Mouse (Mus musculus) lung, embryonic 15.5 days (tissue): ENCODE measurements at regions not wholly inside any gene's neighbourhood (a gene's known extent, or its start where the extent isn't known, plus 50 kb on each side); places are given as distances from the start of the nearest gene placed in this dataset.

Source experiments
- ATAC-seq: fragments of 200-750 bp; cut with Nextera tagmentation; 2 replicates; pipeline ENCODE4 v1.8.0; 2017; ENCODE audit warnings: moderate number of reproducible peaks, borderline replicate concordance; ENCODE audit not compliant: low FRiP score, low TSS enrichment; ENCODE audit errors: extremely low read depth
- H3K27ac ChIP-seq: fragments of 300-500 bp; sonication (generic); 2 replicates; pipeline ENCODE4 v1.5.1; 2015; ENCODE audit warnings: moderate library complexity, mild to moderate bottlenecking, inconsistent platforms
- H3K27me3 ChIP-seq: fragments of 300-500 bp; sonication (generic); 2 replicates; pipeline ENCODE4 v1.6.1; 2015; ENCODE audit warnings: inconsistent platforms
- H3K36me3 ChIP-seq: fragments of 300-500 bp; sonication (generic); 2 replicates; pipeline ENCODE4 v1.6.1; 2015; ENCODE audit warnings: inconsistent platforms
- H3K4me1 ChIP-seq: fragments of 300-500 bp; sonication (generic); 2 replicates; pipeline ENCODE4 v1.6.1; 2015; ENCODE audit warnings: inconsistent platforms
- H3K4me2 ChIP-seq: fragments of 300-500 bp; sonication (generic); 2 replicates; pipeline ENCODE4 v1.6.1; 2015; ENCODE audit warnings: inconsistent platforms, mild to moderate bottlenecking, moderate library complexity
- H3K4me3 ChIP-seq: fragments of 300-500 bp; sonication (generic); 2 replicates; pipeline ENCODE4 v1.5.1; 2015; ENCODE audit warnings: mild to moderate bottlenecking, inconsistent platforms
- H3K9ac ChIP-seq: fragments of 300-500 bp; sonication (generic); 2 replicates; pipeline ENCODE4 v1.6.1; 2015; ENCODE audit warnings: inconsistent platforms
- H3K9me3 ChIP-seq: fragments of 300-500 bp; sonication (generic); 2 replicates; pipeline ENCODE4 v1.6.1; 2016; ENCODE audit warnings: inconsistent platforms
- WGBS: fragments of 180-500 bp; shearing (Covaris S2); methylation state at CpG from one replicate; pipeline ENCODE4 v1.1.7; 2015; 5-methylcytosine and 5-hydroxymethylcytosine counted together

GRCm38 (mm10) chr2:133498186-133498571 is 53.8 kb upstream of the Bmp2 start:
- peak overlapping the region; percentile 69 for H3K27ac ChIP-seq
- H3K36me3 ChIP-seq, result no peaks in the 10 kb centered on the region
- H3K4me3 ChIP-seq, result no peak overlapping the region
- H3K4me2 ChIP-seq, result no peak overlapping the region
- 0 out of 2 replicates have a peak, but pooled peaks cover 11% of the 10 kb centered on the region for H3K4me1 ChIP-seq
- H3K27me3 ChIP-seq, result no peaks in the 10 kb centered on the region
- WGBS, result 45% methylated on average over 2 of the region's 2 CpGs
- no peaks in the 10 kb centered on the region for H3K9me3 ChIP-seq
- no peak overlapping the region for H3K9ac ChIP-seq
- ATAC-seq, result no peak

GRCm38 (mm10) chr2:133498717-133499143 is 53.2 kb upstream of the Bmp2 start:
- no peak overlapping the region for H3K4me3 ChIP-seq
- H3K4me1 ChIP-seq, result 0 out of 2 replicates have a peak, but pooled peaks cover 11% of the 10 kb centered on the region
- 46% methylated on average over 3 of the region's 3 CpGs for WGBS
- ATAC-seq, result peak; percentile 78; the same call in 1 of the 2 replicates
- H3K9ac ChIP-seq, result no peak overlapping the region
- H3K9me3 ChIP-seq, result no peaks in the 10 kb centered on the region
- peak overlapping the region; percentile 21; the same call in 1 of the 2 replicates for H3K4me2 ChIP-seq
- H3K36me3 ChIP-seq, result no peaks in the 10 kb centered on the region
- H3K27me3 ChIP-seq, result no peaks in the 10 kb centered on the region
- peak overlapping the region; percentile 69 for H3K27ac ChIP-seq

GRCm38 (mm10) chr2:133499904-133500303 is 52.1 kb upstream of the Bmp2 start:
- Histone ChIP-seq H3K4me2 (no peak overlapping the region), H3K27ac (no peak overlapping the region), H3K4me3 (no peak overlapping the region), H3K4me1 (0 out of 2 replicates have a peak, but pooled peaks cover 11% of the 10 kb centered on the region), H3K9me3 (no peaks in the 10 kb centered on the region), H3K36me3 (no peaks in the 10 kb centered on the region), H3K27me3 (no peaks in the 10 kb centered on the region), H3K9ac (no peak overlapping the region)
- ATAC-seq, result no peak
- 30% methylated on average over 3 of the region's 3 CpGs for WGBS
